Mouse (Mus musculus): ENCODE results near the gene Gm28729.

DNA sequence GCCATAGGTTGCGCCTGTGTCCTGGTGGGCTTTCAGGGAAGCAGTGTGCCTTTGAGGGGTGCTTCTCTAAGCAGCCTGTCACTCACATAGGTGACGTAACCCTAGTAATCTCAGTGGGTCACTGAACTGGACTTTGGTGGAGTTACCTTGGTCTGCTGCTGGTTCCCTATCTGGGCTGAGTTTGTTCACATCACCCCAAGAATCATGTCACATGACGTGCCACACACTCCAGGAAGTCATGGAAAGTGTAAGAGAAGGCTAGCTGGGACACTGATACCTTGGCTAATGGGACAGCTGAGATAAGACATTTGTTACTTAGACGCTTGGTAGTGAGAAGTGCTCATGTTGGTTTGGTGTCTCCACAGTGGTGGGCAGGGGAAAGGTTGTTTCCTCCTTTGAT is 947 bp upstream of the Gm28729 start:
- TF ChIP-seq POLR2A (IDR thresholded peaks at IDR 0.05; ENCODE audit: borderline replicate concordance, low read depth, low read length) (no peak), CTCF (IDR thresholded peaks at IDR 0.05; ENCODE audit: low read depth, low read length) (no peak)

Measured in bone marrow macrophage, adult 2 months (primary cell).